Mouse (Mus musculus) 3134 (cell line): ENCODE data around the gene Nfia.
A peak's percentile ranks its signal among the peaks of the same experiment; 100 is the strongest.

ENCODE experiments used
- DNase-seq: peaks from one replicate; pipeline ENCODE4 v3.0.0-alpha.2; 2011; ENCODE audit warnings: low spot score; ENCODE audit not compliant: insufficient read length; ENCODE audit errors: extremely low read depth

The Nfia gene

DNA sequence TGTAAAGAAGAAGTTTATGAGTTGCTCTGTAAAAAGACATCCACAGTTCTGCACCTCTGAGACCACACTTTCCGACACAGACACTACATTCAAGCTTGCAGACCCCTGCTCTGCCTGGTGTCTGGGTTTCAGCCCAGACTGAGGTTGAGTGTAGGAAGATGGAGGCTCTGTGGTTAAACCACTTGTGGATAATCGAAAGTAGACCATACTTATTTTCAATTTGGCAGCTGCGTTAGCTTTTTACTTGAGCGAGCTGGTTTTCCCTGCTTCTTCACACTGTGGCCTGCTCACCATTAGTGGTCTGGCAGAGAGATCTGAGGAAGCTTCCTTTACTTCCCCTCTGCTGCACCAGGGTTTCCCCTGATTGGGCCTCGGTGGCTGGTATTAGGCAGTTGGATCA lies 123.4 kb downstream of the Nfia start:
- DNase-seq, result no peak

DNA sequence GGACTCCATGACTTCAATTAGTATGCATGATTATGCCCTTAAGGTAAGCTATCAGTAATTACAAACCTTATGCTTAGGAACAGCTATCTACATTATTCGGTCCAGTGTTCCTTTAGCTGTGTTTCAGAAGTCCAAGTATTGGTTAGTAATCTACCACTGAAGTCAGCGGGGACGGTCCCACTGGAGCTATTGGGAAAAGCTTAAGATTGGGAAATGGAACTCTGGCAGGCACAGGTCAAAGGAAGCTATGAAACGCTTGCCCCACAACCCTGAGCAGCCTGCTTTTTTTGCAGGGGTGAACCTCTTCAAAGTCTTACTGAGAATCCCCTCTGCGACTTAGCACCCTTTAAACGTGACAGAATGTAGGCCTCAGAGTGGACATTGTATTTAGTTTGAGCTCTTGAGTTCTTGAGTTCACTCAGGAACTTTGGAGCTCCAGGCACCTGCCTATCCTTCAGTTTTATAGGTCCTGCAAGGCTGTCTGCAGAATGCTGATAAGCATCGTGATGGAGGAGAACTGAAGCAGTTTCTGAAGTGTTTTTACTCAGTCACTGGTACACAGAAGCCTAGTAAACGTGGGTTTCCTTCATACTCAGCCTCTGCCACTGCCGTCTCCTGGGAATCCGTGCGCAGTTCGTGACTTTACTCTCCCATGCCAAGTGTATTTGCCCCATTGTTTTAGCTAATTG lies 127.9 kb downstream of the Nfia start:
- DNase-seq, result no peak

DNA sequence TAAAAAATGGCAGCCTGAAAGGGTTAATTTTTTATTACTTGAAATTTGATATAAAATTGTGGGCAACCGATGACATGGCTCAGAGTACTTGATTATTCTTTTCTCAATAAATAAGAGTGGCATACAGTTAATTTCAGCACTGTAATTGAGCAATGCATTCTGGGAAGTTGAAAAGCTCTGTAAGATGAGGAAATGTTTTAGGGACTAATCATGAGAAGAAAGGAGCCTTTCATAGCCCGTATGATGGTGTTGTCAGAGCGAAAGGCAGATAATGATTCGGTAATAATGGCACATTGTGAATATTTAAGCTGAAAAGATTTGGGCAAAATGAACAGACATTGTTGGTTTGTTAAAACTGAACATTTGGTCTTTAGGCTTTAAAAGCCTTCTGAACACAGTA lies 133.3 kb downstream of the Nfia start:
- DNase-seq, result no peak

DNA sequence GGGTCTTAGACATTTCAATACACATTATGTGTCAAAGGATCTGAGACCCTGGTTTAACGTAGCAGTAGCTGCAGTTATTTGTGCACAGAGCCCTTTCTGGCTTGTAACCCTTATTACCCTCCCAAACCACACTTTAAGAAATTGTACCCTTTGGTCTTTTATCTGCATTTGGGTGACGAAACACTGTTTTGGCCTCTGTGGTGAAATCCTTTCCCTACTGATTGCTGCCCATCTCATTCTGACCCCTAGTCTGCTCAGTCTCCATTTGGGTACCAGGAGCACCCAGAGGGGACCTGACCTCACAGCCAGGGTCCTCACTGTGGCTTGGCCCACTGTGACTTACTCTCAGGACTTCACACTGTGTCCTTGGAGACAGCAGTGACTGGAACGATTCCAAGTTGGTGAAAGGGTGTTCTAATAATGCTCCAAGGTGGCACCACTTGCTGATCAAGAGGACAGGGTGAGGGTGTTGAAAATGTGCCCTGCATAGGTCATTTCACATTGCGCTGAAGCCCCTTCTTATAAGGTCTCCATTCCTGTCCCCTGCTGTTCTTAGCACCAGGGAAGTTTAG lies 136.1 kb downstream of the Nfia start:
- no peak for DNase-seq

DNA sequence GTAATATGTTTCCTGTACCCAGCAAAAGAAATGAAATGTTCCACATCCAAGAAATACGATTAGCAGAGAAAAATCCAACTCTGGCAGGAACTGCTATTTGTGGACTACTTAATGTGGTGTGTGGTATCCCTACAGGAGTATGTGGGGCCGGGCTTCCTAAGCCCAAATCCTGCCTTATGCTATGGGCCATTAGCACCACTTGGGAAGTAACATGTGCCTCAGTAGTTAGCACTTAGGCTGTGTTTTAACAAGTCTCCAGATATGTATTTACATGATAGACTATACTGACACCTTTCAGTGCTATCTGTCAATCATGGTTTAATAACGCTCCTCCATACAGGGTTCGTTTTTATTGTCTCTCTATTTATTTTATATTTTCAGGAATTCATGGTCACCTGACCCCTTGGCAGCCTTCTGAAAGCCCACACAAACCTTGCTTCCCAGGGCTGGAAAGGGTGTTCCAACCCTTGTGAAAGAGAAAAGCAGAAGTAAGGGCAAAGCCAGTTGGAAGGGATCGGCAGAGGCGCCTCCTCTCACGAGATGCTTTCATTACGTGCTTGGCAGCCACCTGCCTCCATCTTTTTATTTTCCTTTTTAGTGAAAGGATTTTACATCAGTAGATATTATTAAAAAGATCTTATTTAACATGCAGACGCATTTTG lies 137.7 kb downstream of the Nfia start:
- no peak for DNase-seq

DNA sequence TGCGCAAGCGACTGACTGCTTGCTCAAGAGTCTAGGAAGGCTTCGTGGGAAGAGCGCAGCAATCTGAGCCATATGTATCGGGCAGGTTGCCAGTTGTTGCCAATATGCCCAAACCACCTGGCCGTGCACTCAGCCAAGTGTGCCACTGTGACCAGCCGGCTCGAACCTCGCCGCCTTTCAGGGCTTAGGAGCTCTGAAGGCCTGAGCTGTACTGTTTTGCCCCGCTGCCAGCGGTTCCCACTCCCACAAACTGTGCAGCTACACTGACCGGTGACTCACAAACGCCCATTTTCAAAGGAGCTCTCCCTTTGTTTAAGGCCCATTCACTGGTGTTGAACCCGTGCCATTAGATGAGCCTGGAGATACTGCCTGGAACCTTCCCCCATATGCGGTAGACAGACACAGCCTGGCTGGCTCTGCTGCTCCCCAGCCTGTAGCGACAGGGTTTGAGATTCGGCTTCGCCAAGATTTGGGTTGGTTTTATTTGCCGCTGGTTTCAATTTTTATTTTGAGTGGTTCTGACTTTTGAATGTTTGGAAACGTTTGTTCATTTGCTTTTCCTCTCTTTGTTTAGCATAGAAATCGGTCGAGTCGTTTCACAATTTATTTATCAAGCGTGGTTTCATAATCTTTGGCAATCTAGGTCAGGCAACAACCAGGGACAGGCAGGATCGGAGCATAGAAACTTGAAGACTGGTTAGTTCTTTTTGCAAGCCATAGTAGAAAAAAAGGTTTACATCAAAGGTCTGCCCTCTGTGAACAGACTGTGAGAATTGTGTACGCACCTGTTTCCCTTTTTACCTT lies 138.4 kb downstream of the Nfia start:
- DNase-seq, result no peak

DNA sequence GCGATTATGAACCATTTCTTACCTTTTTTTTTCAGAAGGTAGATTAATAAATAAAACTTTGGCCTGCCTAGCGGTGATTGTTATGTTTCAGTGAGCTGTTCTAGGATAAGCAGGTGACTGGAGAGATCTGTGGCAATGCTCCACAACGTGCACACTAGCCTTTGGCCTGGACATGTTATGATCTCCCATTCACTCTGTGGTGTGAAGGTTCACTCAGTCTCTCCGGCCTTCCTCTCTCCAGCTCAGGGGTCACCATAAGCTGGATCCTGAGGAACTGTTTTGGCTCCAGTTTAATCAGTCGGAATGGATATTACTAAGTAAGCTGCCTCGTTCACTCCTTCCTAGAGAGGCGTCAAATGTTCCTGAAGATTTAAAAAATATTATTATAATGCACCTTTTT lies 139.2 kb downstream of the Nfia start:
- no peak for DNase-seq

DNA sequence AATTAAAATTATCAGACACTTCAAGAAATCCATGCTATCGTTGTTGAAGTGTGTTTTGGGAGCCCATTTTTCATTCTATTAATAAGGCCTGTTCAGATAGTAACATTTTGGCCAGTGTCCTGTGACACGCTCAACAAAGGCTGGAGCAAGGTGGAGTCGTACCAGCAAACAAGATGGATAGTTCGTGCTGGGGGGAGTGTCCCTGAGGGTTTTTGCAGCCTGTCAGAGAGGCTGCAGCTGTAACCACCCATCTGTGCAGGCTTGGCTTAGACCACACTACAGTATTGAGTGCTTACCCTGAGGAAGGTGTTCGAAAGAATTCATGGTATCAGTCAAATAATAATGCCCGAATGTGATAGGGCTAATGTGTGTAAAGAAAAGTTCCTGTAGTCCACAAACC lies 139.6 kb downstream of the Nfia start:
- no peak for DNase-seq

DNA sequence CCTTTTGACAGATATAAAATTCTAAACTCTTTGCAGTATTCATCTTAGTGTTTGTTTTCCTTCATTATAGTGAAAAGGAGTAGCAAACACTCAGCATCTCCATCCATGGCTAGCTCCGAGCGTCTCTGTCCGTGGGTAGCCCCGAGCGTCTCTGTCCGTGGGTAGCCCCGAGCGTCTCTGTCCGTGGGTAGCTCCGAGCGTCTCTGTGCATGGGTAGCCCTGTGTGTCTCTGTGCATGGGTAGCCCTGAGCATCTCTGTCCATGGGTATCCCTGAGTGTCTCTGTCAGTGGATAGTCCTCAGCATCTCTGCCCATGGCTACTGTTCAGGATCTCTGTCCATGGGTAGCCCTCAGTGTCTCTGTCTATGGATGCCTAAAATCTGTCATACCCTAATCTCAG lies 140.0 kb downstream of the Nfia start:
- DNase-seq, result no peak

DNA sequence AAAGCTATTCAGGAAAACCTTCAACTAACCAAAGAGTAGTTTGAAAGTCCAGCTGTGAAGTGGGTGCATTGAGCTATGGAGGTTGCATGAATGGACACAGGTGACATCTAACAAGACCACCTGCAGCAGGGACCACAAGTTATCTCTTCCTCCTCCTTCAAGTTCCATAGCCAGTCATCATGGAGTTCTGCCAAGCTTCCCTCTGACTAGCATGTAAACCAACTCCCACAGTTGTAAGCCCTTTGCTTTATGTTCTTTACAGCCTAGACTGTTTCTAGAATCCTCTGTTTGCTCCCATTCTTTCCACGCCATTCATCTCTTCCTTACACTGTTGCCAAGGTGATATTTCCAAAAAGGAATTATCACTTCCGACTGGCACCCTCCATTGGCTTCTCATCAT lies 141.8 kb downstream of the Nfia start:
- no peak for DNase-seq

DNA sequence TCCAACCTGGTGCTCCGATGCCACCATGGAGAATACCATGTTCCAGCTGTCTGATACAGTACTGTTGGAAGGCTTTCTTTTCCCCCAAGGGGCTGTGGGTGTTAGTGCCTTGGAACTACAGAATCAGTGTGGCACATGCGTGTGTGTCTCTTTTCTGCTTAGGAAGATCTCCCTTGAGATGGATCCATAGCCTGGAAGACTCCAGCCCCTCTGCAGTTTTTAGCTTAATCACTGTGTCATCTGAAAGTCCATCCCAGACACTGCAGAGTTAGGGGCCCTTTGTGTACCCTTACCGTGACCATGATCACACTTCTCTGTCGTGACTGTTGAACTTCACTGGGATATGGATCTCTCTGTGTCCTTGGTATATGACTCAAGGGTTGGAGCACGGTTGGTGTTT lies 142.2 kb downstream of the Nfia start:
- no peak for DNase-seq

DNA sequence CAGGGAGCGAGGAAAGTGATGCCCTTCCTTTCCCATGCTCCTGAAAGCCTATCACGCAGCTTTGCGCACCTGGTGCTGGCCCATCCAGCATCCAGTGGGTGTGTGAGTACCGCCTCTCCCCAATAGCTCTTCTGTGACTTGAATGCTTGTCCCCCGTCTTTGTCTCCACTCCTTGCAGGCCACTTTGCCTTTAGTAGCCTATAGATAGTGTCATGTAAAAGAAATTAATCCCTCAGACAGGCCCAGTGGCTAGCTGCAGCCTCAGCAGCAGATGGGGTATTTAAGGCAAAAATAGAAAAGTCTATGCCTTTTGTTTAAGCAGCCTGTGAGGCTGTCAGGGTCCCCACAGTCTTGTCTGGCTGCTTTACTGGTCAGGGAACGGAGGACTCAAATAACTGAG lies 145.0 kb downstream of the Nfia start:
- no peak for DNase-seq

DNA sequence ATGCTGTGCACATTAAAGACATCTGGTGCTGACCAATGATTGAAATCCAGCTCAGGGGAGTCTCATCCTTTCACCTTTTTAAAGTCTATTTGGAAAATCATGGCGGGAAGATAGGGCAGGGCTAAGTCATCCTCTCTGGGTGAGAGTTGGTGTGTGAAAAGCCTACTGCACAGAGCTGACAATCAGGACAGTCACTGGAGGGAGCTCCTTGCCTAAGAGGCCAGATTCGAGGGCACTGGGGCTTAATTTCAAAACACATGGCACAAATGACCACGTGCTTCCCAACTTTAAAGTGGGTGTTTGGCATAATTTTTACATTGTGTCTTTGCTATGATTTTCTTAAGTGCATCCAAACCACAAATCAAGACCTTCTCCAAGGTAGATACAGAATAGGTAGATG lies 146.1 kb downstream of the Nfia start:
- no peak for DNase-seq

DNA sequence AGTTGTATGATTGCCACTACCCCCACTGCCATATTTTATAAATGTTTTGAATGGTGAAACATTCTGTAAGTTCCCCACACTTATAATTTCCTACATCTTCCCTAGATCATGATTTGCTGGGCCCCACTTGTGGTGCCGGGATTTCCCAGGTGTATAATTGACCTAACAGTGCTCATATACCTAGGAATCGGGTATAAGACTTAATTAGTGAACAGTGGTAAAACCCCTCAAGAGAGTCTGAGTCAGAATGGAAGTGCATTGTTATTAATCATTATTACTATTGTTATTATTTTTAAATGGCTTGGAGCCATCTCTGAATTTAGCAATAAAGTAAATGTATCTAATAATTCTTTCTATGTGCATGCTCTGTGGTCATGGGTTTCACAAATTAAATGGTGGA lies 147.2 kb downstream of the Nfia start:
- no peak for DNase-seq

DNA sequence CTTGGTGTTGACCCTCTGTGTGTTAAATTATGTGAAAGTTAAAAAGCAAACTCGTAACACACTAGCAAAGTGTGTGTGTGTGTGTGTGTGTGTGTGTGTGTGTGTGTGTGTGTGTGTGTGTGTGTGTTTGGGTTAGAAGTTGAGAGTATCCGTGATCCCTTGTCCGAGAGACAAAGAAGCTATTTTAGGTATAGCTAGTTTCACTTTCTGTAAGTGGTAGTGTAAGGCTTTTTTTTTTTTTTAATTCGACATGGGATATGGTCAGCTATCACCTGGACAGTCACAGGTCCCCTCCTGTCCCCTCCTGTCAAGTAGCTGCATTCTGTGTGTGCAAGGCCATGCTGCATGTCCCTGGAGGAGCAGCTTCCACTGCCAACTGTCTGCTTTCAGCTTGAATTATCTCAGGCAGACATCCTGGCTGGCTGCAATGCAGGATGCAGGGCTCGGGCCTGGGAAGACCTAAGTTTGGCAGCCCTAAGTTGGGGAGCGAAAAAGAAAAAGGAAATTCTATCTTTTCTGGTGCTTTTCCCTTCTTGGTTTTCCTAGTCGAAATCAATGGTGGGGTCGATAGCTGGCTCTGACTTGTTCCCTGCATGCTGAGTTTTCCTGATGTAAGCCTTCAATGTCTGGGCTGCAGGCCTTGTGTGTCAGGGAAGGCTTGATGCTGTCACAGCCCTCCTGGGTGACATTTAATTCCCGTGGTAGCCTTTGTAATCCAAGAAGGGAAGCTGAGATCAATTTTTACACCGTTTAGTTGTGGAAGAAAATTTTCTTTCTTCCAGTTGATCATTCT lies 147.9 kb downstream of the Nfia start:
- DNase-seq, result peak; percentile 51

DNA sequence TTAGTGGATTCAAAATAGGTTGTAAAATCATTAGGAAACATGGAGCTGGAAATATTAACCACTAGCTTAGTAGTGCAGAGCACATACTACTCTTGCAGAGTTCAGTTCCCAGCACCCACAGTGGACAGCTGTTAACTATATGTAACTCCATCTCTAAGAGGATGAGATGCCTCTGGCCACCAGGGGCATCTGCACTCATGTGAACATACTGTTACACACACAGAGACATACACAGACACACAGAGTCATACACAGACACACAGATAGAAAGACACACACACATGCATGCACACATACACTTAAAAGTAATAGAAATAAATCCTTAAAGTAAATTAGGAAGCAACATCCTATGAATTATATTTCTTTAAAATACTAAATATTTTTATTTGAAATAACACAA lies 149.1 kb downstream of the Nfia start:
- no peak for DNase-seq

DNA sequence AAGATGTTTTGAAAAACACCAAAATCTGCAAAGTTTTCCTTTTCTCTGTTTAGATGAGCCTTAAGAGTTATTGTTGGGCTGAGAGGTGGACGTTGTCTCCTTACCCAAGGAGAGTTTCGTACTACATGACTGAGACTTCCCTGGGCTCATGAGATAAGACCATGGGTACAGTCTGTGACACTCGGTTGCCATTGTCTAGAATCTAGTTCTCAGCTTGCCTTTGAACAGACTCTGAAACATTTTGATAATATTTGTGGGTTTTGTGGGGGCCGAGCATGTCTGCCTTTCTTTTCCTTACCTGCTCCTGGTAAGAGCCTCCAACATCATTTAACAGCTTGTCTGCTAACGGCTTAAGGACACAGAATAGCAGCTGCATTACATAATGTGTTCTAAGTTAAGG lies 150.7 kb downstream of the Nfia start:
- no peak for DNase-seq

DNA sequence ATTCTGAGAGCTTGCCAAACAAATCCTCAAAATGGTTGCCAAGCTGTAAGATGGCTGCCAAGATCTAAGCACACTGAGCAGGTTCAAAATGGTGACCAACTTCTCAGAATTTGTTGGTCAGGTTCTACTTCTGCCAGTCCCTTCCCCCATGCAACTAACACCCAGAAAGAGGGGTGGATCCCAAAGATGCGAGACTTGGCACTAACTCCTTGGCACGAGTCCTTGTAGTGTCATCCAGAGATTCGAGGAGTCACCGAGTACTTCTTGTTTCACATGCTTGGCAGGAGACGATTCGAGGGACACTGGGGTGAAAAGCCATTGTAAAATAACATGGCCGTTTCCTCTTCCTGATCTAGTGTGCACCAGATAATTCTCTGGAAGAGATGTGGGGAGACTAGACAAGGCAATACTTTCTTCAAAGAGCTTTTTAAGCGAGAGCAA lies 151.4 kb downstream of the Nfia start:
- peak; percentile 32 for DNase-seq

DNA sequence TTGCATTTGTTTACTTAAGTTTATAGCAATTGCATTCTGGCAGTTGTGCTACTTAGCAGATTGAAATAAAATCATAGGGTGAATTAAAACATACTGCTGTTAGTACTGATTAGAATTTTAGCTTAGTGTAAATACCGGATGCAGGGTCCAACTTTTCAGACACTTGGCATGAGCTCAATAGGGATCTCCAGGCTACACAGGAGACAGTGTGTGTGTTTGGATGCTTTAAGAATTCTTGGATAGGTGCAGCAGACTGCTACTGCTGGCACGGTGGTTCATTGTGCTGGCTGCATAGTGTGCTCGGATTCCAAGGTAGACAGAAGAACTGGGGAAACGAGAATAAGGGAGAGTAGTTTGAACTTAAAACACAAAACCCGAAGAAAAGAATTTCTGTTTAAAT lies 151.9 kb downstream of the Nfia start:
- DNase-seq, result no peak

DNA sequence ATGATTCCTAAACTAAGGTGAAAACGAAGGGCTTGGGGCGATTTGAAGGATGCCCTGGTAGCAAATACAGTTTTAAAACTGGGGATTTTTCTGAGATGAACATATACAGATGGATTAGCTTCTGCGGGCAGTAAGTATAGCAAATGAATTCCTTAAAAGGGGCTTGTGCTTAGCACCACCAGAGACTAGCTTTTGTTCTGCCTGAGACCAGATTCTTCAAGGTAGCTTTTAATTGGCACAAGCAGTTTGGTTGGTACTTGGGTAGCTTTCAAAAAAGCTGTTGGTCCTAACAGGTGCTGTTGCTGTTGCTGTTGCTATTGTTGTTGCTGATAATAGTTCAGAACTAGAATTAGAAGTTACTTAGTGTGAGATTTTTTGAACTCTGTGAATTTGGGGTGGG lies 152.3 kb downstream of the Nfia start:
- no peak for DNase-seq

DNA sequence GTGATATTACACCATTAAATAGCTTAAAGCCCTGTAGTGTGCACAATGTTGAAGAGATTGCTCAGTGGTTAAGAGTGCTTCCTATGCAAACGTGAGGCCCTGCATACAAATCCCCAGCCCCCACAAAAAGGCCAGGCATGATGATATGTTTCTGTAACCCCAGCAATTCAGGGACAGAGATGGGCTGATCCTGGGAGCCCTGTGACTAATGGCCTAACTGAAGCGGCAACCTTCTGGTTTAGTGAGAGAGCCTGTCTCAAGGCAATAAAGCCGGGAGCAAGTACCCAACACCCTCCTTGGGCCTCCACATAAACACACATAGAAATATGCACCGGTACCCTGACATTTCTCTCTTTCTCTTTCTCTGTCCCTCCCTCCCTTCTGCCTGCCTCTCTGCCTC lies 153.1 kb downstream of the Nfia start:
- DNase-seq, result no peak
